Mouse (Mus musculus) kidney, postnatal 25 days (tissue): ENCODE results near the gene Pde6h.

ENCODE experiments used
- DNase-seq, 2 experiments: peaks; one replicate each; pipeline ENCODE4 v3.0.0; 2021; ENCODE audit warnings: mixed read lengths in 2 of 2

The Pde6h gene

GRCm38 (mm10) chr6:136913384-136914126, 10.1 kb upstream of the Pde6h start:
- peak; percentile 50 to 65 for DNase-seq

GRCm38 (mm10) chr6:136914234-136914633, 9.4 kb upstream of the Pde6h start:
- DNase-seq, result no peak

- DNase-seq, result peak in 1 of 2 experiments; percentile 27
These were observed 7.8 kb upstream of the Pde6h start for GRCm38 (mm10) chr6:136915721-136916395.

- no peak for DNase-seq
These were observed 5.7 kb upstream of the Pde6h start for GRCm38 (mm10) chr6:136917885-136918284.

- DNase-seq, result peak; percentile 58 to 91
These were observed 3.0 kb upstream of the Pde6h start for GRCm38 (mm10) chr6:136920320-136921257.

DNA sequence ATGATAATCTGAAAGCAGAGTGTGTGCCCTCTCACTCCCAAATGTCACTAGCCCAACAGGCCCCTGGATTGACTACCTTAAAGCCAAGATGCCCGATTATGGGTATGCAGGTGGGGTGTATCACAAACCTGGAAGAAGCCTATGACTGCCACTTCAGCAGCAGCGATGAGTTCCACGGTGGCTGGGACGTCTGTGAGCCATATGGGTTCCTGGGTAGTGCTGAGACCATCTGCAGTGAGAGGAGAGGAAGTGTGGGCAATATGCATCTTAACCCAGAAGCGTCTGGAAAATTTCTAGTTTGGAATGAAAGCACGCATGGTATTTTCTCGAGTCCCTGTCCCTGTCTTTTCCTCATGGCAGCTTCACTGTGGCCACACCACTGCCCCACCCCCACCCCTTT, 2.0 kb upstream of the Pde6h start:
- DNase-seq, result no peak

DNA sequence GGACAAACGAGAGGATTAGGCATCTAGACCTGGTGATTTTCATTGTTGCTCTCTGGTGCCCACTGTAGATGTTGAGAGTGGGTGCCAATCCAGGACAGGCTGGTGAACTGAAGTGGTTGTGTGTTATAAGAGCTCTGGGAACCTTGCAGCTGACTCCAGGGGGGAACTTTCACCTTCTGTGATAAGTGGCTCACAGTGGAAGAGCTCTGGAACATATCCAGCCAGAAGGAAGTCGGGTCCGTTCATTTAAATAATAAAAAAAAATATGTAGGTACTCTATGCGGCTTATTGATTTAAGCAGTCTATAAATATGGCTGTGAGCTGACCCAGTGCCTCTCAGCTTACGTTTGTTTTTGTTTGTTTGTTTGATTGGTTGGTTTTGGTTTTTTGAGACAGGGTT, 1.6 kb upstream of the Pde6h start, which contains the start of gene Erp27:
Erp27 (minus strand) TSS at position 101 of the 400 bp plus-strand sequence.
- DNase-seq, result no peak

DNA sequence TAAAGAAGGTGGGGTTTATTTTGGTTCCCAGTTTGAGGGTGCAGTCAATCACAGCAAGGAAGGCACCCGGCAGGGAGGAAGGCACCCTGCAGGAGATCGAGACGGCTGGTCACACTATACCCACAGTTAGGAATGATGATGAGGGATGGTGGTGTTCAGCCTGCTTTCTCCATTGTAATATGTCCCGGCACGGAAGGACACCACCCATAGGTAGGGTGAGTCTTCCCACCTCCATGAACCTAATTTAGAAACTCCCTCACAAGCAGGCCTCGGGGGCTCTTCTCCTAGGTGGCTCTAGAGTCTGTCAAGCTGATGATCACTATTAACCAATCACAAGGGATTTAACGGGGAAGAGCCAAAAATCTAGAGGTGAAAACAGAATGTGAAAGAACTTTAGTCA, 761 bp upstream of the Pde6h start:
- no peak for DNase-seq

- no peak for DNase-seq
These were observed 1.4 kb downstream of the Pde6h start for GRCm38 (mm10) chr6:136925049-136925448.

- peak in 1 of 2 experiments; percentile 38 for DNase-seq
These were observed 4.0 kb downstream of the Pde6h start for GRCm38 (mm10) chr6:136927626-136928025.

- DNase-seq, result peak; percentile 52 to 76
These were observed 7.0 kb downstream of the Pde6h start for GRCm38 (mm10) chr6:136930677-136931076.

DNA sequence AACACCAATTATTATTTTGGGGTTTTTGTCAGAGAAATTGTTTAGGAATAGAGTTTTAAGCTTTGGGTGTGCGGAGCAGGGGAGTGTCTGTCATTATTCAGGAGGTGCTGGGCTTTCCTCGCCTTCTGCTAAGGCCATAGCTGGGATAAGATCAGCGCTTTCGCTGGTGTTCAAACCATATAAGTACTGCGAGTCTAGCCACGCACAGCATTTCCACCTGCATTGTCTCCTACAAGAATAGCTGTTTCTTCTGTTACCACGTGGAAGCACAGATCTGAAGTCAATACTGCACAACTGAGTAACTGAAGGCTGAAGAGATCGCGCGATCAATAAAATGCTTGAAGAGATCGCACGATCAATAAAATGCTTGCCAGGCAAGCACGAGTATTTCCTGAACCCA, 7.6 kb downstream of the Pde6h start:
- no peak for DNase-seq

DNA sequence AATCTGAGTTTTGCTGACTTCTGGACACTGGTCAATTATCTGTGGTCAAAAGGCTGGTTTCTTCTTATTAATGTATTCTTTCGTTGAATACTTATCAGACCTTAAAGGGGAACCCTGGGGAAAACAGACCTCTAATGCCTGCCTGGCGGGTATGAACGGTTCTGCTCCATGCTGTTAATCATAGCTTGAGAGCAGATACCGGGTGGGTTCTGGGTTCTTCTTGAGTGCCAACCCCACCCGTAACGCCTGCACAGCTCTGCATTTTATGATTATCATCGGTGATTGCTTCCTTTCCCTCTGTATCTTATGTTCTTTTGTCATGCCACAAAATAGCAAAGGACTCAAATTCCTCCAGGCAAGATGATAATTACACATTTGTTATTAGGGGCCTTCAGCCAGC, 10.4 kb downstream of the Pde6h start:
- DNase-seq, result no peak

GRCm38 (mm10) chr6:136935233-136935632, 11.6 kb downstream of the Pde6h start:
- no peak for DNase-seq

GRCm38 (mm10) chr6:136936361-136936760, 12.7 kb downstream of the Pde6h start:
- DNase-seq, result no peak

GRCm38 (mm10) chr6:136937117-136937516, 13.5 kb downstream of the Pde6h start:
- DNase-seq, result no peak

DNA sequence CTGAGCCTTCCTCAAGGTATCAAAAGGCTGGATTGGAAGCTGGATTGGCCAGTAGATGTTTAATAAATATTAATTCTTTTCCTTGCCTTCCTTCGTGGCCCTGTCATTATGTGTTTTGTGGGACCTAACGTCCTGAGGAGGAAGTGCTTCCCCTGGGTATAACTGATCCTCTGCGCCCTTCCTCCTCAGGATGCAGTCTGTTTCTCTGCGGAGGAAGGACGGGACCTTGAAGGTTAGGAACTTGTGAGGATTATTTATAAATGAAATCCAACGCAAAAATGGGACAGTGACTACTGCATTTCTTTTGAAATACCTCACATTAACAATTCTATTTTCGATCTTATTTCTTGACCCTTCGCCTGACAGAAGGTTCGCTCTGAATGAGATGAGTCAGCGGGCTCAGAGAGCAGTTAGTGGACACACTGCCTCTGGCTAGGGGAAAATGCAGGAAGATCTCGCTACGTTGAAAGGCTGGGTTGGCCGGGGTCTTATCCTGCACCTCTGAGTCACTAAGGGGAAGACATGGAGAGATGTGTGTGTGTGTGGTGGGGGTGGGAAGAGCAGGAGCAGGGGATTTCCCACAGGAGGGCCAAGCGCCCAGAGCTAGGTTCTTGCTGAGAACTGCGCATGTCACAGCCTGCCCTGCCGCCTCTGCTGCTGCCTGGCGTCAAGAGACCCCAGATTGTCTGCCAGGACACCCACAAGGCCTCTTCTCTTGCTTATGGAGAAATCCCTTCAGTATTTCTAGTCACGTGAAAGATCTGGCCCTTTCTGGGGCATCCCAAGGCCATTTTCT, 14.9 kb downstream of the Pde6h start:
- peak; percentile 39 to 54 for DNase-seq

- DNase-seq, result no peak
These were observed 15.9 kb downstream of the Pde6h start for GRCm38 (mm10) chr6:136939326-136940187.

- no peak for DNase-seq
These were observed 16.7 kb downstream of the Pde6h start for GRCm38 (mm10) chr6:136940188-136940960.
